Mouse (Mus musculus) frontal cortex, postnatal 36 days (tissue): ENCODE measurements around the gene Olfr1410.

Experiments used
- DNase-seq, 2 experiments: peaks; one replicate each; pipeline ENCODE4 v3.0.0; 2022; ENCODE audit warnings: low spot score in 2 of 2

Gene Olfr1410

DNA sequence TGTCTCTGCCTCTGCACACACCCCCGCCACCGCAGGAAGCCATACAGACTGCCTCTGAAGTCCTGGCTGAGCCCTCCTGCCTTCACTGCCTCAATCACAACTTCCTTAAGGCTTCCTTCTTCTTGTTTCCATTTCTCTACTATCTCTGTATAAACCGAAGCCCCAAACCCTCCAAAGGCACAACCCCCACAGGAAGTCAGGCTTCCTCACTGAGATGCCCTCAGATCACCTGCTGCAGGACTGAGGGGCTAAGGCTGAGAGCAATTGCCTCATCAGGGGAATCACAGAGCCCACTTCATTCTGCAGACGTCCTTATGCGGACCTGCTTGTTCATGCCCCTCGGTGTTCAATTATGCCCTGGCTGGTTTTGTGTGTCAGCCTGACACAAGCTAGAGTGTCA is 34.8 kb downstream of the Olfr1410 start:
- DNase-seq: no peak

DNA sequence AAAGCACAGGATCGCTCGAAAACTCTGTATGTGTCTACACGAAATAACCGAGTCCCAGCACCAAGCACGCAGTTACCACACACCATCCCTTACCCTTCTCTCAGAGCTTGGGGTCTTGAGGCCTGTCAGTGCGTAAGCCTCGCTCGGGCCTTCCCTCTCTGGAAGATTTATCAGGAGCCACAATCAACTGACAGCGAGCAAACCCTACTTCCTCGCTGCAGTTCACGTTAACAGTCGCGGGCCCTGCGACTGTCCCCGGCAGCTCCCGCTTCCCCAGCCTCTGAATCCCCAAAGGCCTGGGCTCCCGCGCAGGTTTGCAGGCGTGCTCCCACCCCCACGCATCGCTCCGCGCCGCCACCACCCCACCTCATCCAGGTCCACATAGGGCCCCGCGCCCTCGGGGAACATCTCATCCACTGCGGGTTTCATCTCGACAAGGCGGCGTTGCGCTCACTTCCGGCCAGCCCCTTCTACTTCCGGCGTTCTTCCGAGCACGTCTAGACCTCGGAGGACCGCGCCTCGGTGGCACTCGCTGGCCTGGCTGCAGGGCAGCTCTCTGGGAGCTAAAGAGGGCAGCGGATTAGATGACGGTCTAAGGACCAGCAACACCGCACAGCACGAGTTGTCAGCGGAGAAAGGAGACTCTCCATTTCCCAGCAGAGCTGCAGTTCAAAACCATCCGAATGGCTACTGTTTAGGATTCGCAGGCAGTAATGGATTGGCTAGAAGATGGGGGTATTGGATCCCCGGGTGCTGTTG is 36.1 kb downstream of the Olfr1410 start, which contains the start of gene Cops9:
TSS of gene Cops9 (minus strand) at position 472 of the 759 bp plus-strand sequence.
- peak; percentile 91 to 92 for DNase-seq

DNA sequence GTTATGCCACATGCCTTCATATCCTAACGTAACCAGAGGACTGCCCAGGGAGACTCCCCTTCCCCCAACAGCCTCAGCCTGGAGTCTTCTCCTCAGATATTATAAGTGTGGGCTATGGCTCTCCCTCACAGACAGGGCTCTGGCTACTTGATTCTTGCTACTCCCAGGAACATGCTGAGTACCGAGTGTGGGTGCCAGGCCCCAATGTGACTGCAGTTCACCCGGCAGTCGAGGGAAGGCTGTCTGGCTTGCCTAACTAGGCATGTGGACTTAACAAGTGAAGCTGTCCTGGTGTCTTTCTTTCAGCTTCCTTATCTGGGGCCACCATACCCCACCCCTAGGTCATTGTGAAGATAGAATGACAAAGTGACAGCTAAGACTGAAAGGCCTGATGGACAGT is 38.1 kb downstream of the Olfr1410 start:
- DNase-seq: no peak

DNA sequence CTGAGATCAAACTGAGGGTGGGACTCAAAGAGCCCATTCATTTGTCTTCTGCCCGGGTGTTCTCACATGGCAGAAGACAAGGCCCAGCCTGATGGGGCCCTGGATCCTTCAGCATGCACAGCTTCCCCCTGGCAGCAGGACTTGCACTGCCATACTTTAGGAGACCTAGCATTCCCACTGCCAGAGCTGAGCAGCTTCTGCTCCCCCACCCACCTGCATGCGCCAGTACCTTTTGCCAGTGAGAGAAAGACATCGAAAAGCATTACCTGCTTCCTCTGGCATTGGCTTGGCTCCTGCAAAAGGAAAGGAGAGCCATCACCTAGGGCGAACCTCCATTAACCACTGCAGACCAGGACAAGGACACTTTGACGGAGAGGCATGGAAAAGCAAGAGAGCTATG is 39.3 kb downstream of the Olfr1410 start:
- DNase-seq: no peak

DNA sequence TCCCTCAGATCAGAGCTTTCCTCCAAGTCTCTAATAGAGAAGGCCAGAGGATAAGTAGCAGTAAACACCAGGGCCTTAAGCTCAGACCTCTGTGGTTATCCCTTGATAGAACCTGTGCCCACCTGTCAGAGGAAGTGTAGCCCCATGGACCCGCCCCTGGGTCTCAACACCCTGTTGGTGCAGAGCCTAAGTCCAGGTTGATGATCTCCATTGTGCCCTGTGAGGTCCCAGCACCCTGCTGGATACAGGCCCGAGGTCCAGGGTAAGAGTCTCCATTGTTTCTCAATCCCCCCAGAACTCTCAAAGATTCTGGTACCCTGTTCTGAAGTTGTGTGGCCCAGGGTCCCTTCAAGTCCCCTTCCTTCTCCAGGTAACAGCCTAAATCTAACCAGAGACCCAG is 40.5 kb downstream of the Olfr1410 start:
- no peak for DNase-seq

DNA sequence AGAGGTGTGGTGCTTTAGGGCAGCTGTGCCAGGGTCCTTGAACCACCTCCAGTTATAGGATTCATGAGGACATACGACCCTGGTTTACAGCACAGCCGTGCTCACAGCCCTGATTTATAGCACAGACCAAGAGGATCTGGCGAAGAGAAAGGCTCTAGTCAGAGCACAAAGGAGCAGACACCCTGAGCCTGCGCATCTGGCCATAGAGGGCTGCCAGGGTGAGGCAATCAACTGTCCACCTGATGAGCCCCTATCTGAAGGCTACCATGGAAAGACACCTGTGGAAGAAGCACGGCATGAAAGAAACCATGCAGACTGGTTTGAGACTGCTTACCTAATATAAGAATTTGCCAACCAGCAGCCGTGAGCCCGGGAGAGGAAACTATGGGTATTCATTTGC is 41.0 kb downstream of the Olfr1410 start:
- no peak for DNase-seq

DNA sequence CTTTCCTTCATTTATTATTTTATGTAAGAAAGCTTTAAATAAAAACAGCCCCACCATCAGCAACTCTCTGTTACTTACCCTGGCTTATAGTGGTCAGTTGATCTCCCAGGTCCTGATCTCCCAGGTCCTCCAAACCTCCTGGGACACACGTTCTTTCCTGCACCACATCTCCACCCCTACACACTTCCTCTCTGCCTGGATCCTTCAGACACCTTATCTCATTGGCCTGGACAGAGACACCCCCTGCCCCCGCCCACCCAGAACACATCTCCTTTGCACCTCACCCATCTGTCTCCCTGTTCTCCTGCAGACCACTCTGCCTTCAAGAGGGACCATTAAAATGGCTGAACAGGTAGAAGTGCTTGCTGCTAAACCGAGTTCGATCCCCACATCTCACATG is 41.4 kb downstream of the Olfr1410 start:
- no peak for DNase-seq

DNA sequence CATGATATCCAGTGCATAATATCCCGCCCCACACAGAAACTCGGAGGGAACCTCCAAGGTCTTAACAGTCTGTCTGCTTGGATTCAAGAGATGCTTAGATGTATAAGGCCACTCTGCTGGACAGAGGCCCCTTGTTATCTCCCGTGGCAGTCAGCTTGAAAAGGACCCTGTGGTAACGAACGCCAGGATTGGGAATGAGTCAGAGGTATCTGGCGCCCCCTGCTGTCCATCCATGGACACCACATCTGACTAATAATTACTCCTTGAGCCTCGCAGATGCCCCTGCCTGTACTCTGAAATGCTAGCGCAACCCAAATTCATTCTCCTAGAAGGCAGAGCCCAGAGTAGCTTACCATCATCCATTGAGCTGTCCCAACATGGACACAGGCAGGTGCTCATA is 42.2 kb downstream of the Olfr1410 start:
- DNase-seq: peak; percentile 75 to 77

DNA sequence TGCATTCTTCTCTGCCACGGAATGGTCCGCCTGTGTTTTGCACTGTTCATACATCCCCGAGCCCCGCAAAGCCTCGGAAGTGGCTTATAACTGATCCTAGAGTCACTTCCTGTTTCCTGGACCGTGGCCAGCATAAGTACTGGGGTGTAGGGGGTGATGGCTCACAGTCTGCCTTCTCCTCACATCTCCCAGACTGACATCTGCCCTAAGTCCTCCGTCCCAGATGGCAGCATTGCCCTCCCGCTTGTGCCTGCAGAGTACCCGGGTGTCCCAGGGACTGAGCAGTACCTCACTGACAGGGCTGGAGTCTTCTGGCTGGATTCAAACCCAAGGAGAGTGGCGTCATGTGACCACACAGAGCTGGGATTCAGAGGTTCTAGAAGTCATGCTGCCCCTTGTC is 42.6 kb downstream of the Olfr1410 start:
- DNase-seq: no peak

DNA sequence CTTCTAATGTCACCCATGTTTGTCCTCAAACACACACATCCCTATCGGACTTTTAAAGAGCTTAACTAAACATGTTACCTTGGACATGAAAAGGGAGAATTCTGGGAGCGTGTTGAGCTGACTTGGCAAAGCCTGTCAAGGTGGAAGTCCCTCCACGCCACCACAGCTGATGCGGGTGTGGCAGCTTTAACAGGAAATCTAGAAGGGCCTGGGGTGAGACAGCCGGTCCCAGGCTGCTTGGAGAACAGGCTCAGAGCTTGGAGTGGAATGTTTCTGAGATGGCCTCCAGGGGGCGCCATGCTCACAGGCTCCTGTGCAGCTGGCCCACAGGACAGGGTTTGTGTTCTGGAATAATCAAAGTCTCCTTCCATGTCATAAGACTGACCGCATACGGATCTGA is 43.1 kb downstream of the Olfr1410 start, which contains the start of gene Otos:
TSS of gene Otos (minus strand) at position 169 of the 400 bp plus-strand sequence.
- peak; percentile 74 to 76 for DNase-seq

DNA sequence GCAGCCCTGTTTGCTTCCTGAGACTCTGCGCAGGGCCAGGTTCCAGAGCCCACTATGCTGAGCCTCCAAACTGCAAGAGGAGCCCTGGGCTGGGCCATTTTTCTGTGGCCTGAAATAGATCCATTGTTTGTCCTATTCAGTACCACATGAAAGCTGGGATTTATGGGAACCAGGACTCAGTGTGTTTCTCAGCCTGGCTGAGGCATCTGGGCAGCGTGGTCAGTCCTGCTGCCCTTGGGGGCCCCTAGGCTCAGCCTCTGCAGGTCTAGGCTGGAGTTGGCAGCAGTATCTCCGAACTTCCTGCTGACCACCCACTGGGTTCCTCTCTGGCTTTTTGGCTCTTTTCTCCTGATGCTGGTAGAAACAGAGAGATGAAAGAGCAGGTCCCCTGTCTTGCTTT is 45.9 kb downstream of the Olfr1410 start:
- DNase-seq: no peak

DNA sequence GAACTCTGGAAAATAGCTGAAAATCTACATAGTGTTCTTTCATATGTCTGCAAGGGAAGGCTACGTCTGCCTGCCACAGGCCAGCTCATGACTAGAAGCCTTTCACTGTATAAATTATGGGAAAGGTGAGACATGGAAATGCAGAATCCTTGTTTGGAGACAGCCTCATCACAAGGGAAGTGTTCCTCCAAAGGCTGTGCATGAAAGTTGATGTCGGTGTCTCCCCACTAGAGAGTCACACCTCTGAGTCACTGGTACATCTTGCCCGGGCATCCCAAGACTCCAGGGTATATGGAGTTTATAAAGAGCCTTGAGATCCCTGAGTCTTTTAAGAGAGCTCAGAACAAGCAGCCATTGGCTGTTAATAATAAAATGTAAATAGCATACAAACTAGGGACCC is 47.6 kb downstream of the Olfr1410 start:
- no peak for DNase-seq

DNA sequence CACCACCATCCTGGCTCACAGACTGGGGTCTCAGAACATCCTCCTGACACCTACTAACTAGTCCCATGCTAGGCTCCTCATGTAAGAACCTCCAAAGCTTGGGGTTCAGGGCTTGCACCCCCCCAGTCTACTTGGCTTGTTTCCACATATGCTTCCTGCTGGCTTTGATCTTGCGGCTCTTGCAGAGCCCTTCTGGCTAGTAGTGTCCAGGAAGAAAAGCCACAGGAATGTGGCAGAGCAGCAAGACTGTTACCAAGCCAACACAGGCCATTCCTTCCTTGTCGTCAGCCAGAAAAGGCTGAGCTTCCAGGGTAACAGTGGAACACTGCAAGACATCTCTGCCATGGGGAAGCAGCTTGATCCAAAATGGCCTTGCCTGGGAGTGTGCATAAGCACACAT is 49.1 kb downstream of the Olfr1410 start:
- DNase-seq: no peak

DNA sequence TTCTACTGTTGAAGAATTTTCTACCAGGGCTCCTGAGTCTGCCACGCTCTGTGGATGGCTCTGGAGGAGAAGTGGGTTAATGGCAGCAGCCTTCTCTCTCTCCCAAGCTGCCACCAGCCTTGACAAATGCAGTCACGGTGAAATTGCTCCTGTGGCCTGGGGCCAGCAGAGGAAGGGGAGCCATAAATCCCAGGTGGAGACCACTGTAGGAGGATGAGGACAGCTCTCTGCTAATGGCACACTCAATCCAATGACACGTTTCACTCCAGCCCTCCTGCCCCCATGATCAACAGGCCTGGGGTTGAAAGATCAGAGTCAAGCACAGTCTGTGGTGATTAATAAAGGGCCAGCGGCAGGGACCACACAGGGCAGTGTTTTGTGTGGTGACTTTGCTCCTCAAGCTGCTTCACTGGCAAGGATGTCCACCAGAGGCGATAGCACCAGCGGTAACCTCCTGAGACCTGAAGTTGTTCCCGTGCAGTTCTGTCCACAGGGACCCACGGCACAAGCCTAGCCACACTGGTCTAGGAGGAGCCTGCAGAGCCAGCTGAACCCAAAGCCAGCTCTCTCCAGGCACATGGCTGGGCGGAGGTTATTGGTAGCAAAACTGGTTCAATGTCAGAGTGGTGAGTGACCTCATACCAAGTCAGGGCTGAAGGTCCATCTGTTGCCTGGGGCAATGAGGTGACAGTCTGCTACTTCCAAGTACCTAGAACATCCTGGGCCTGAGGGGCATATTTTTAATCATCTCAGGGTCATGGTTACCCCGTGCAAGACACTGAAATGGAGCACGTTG is 51.6 kb downstream of the Olfr1410 start:
- DNase-seq: no peak

DNA sequence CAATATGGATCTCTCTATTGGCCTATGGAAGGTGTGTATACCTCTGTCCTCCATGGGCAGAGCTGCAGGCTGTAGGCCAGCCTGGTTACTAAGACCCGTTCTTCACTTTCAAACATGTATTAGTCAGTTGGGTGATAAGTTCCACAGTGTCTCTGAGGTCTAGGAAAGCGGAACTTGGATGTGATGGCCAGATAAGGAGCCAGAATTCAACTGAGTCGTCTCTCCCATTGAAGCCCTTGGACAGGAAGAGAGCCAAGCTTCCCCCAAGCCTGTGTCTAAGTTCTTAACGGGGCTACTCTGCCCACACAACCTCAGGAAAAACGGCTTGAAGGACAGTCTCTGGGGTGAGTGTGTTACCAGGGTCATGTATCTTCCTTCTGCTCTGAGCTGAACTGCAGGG is 53.8 kb downstream of the Olfr1410 start:
- DNase-seq: no peak
